Mouse (Mus musculus) heart, embryonic 12.5 days (tissue): Measurements from ENCODE around the gene Cdc42se2. TPM values are rescaled to one million over a fixed set of nuclear protein-coding genes. Genes with fewer than 3 reads are reported as not detected.
A peak's percentile ranks its signal among the peaks of the same experiment; 100 is the strongest.

Source experiments
- ATAC-seq: fragments of 200-750 bp; cut with Nextera tagmentation; 2 replicates; pipeline ENCODE4 v1.8.0; 2017; ENCODE audit warnings: moderate TSS enrichment, moderate library complexity; ENCODE audit not compliant: insufficient number of reproducible peaks, low FRiP score
- H3K27ac ChIP-seq: fragments of 300-500 bp; sonication (generic); 2 replicates; pipeline ENCODE4 v1.5.1; 2016; ENCODE audit warnings: mild to moderate bottlenecking, moderate library complexity; ENCODE audit not compliant: poor library complexity, severe bottlenecking
- H3K27me3 ChIP-seq: fragments of 300-500 bp; sonication (generic); replicated peaks from 2 replicates; pipeline ENCODE4 v1.6.1; 2016; ENCODE audit warnings: mild to moderate bottlenecking, moderate library complexity
- H3K36me3 ChIP-seq: fragments of 300-500 bp; sonication (generic); 2 replicates; pipeline ENCODE4 v1.6.1; 2016; ENCODE audit warnings: mild to moderate bottlenecking, moderate library complexity
- H3K4me1 ChIP-seq: fragments of 300-500 bp; sonication (generic); replicated peaks from 2 replicates; pipeline ENCODE4 v1.6.1; 2016; ENCODE audit warnings: mild to moderate bottlenecking
- H3K4me2 ChIP-seq: fragments of 300-500 bp; sonication (generic); 2 replicates; pipeline ENCODE4 v1.6.1; 2016; ENCODE audit warnings: mild to moderate bottlenecking, moderate library complexity
- H3K4me3 ChIP-seq: fragments of 300-500 bp; sonication (generic); 2 replicates; pipeline ENCODE4 v1.5.1; 2016; ENCODE audit warnings: mild to moderate bottlenecking
- H3K9ac ChIP-seq: fragments of 300-500 bp; sonication (generic); 2 replicates; pipeline ENCODE4 v1.6.1; 2016; ENCODE audit warnings: mild to moderate bottlenecking, moderate library complexity
- H3K9me3 ChIP-seq: fragments of 300-500 bp; sonication (generic); replicated peaks from 2 replicates; pipeline ENCODE4 v1.6.1; 2016; ENCODE audit warnings: mild to moderate bottlenecking, moderate library complexity
- WGBS: fragments of 180-500 bp; shearing (Covaris S2); methylation state at CpG from one replicate; pipeline ENCODE4 v1.1.7; 2016; 5-methylcytosine and 5-hydroxymethylcytosine counted together
- polyA plus RNA-seq: library from polyadenylated mRNA; unstranded; fragments of >200 nt; fragmentation: Nextera tagmentation; extraction: Ambion mirVana; gene quantifications from 2 replicates; pipeline ENCODE4 v1.2.1, GENCODE M21; 2016

The Cdc42se2 gene
- polyA plus RNA-seq = 68.7 and 68.9 TPM in 2 replicates

GRCm38 (mm10) chr11:54787488-54788474 lies at the start of gene Cdc42se2:
Gene Cdc42se2 (minus strand): TSS chr11:54787675.
- peaks cover 10% of the 10 kb centered on the region; the same call in 1 of the 2 replicates for H3K4me1 ChIP-seq
- H3K27ac ChIP-seq = peak within 1 kb of the TSS; percentile 97
- H3K36me3 ChIP-seq = peaks cover 3% of the 10 kb centered on the region; the same call in 1 of the 2 replicates
- no peaks in the 10 kb centered on the region for H3K27me3 ChIP-seq
- peak within 1 kb of the TSS; percentile 95 for H3K9ac ChIP-seq
- WGBS = 4% methylated on average over 55 of the region's 56 CpGs
- H3K4me2 ChIP-seq = peak within 1 kb of the TSS; percentile 69
- no peaks in the 10 kb centered on the region for H3K9me3 ChIP-seq
- peak within 1 kb of the TSS; percentile 97 for H3K4me3 ChIP-seq
- peak; percentile 99 for ATAC-seq

- no peaks in the 10 kb centered on the region for H3K27me3 ChIP-seq
- H3K4me3 ChIP-seq = no peak overlapping the region
- no peak overlapping the region for H3K27ac ChIP-seq
- no peak for ATAC-seq
- no peak overlapping the region for H3K4me2 ChIP-seq
- 0 out of 2 replicates have a peak, but pooled peaks cover 4% of the 10 kb centered on the region for H3K9me3 ChIP-seq
- 75% methylated on average over 9 of the region's 9 CpGs for whole genome bisulfite sequencing
- no peak overlapping the region for H3K9ac ChIP-seq
- no peaks in the 10 kb centered on the region for H3K4me1 ChIP-seq
- peaks cover 6% of the 10 kb centered on the region for H3K36me3 ChIP-seq
These were observed 48.6 kb upstream of the Cdc42se2 start for GRCm38 (mm10) chr11:54836106-54836505.

- WGBS = 55% methylated on average over 2 of the region's 2 CpGs
- ATAC-seq = no peak
These were observed 47.1 kb upstream of the Cdc42se2 start for GRCm38 (mm10) chr11:54834596-54834995.

GRCm38 (mm10) chr11:54833833-54834232 lies 46.4 kb upstream of the Cdc42se2 start:
- no peaks in the 10 kb centered on the region for H3K27me3 ChIP-seq

More at GRCm38 (mm10) chr11:54834596-54834995, 47.1 kb upstream of the Cdc42se2 start:
- no peak overlapping the region for H3K4me3 ChIP-seq
- no peak overlapping the region for H3K27ac ChIP-seq
- no peaks in the 10 kb centered on the region for H3K4me1 ChIP-seq
- no peak overlapping the region for H3K4me2 ChIP-seq
- no peak overlapping the region for H3K9ac ChIP-seq
- peaks cover 2% of the 10 kb centered on the region; the same call in 1 of the 2 replicates for H3K36me3 ChIP-seq
- 0 out of 2 replicates have a peak, but pooled peaks cover 4% of the 10 kb centered on the region for H3K9me3 ChIP-seq
- H3K27me3 ChIP-seq = no peaks in the 10 kb centered on the region

GRCm38 (mm10) chr11:54826819-54827218 lies 39.3 kb upstream of the Cdc42se2 start:
- Histone ChIP-seq H3K27me3 (no peaks in the 10 kb centered on the region), H3K4me2 (no peak overlapping the region), H3K9ac (no peak overlapping the region), H3K36me3 (no peaks in the 10 kb centered on the region), H3K9me3 (peaks cover 7% of the 10 kb centered on the region; the same call in 1 of the 2 replicates), H3K4me3 (no peak overlapping the region), H3K4me1 (0 out of 2 replicates have a peak, but pooled peaks cover 4% of the 10 kb centered on the region), H3K27ac (no peak overlapping the region)
- WGBS = 90% methylated on average over 8 of the region's 8 CpGs
- no peak for ATAC-seq

More at GRCm38 (mm10) chr11:54833833-54834232, 46.4 kb upstream of the Cdc42se2 start:
- Histone ChIP-seq H3K4me3 (no peak overlapping the region), H3K36me3 (no peaks in the 10 kb centered on the region), H3K4me1 (no peaks in the 10 kb centered on the region), H3K9me3 (0 out of 2 replicates have a peak, but pooled peaks cover 4% of the 10 kb centered on the region), H3K4me2 (no peak overlapping the region), H3K27ac (no peak overlapping the region), H3K9ac (no peak overlapping the region)
- ATAC-seq = no peak
- 76% methylated on average over 4 of the region's 4 CpGs for whole genome bisulfite sequencing

GRCm38 (mm10) chr11:54825774-54826173 lies 38.3 kb upstream of the Cdc42se2 start:
- no peak overlapping the region for H3K4me3 ChIP-seq
- no peak for ATAC-seq
- no peaks in the 10 kb centered on the region for H3K27me3 ChIP-seq
- no peaks in the 10 kb centered on the region for H3K36me3 ChIP-seq
- peaks cover 7% of the 10 kb centered on the region; the same call in 1 of the 2 replicates for H3K9me3 ChIP-seq
- no peak overlapping the region for H3K9ac ChIP-seq
- H3K4me1 ChIP-seq = 0 out of 2 replicates have a peak, but pooled peaks cover 4% of the 10 kb centered on the region
- 74% methylated on average over 4 of the region's 4 CpGs for WGBS
- no peak overlapping the region for H3K4me2 ChIP-seq
- no peak overlapping the region for H3K27ac ChIP-seq

GRCm38 (mm10) chr11:54823467-54823866 lies 36.0 kb upstream of the Cdc42se2 start:
- H3K9me3 ChIP-seq = peaks cover 7% of the 10 kb centered on the region; the same call in 1 of the 2 replicates
- H3K4me1 ChIP-seq = 0 out of 2 replicates have a peak, but pooled peaks cover 9% of the 10 kb centered on the region
- H3K9ac ChIP-seq = no peak overlapping the region
- H3K36me3 ChIP-seq = no peaks in the 10 kb centered on the region
- no peak for ATAC-seq
- no peak overlapping the region for H3K4me2 ChIP-seq
- no peak overlapping the region for H3K27ac ChIP-seq
- H3K27me3 ChIP-seq = no peaks in the 10 kb centered on the region
- H3K4me3 ChIP-seq = no peak overlapping the region
- WGBS = 63% methylated on average over 4 of the region's 4 CpGs

- Histone ChIP-seq H3K36me3 (no peaks in the 10 kb centered on the region), H3K27me3 (no peaks in the 10 kb centered on the region), H3K9me3 (peaks cover 7% of the 10 kb centered on the region; the same call in 1 of the 2 replicates), H3K4me1 (0 out of 2 replicates have a peak, but pooled peaks cover 12% of the 10 kb centered on the region), H3K4me2 (no peak overlapping the region), H3K27ac (no peak overlapping the region), H3K9ac (no peak overlapping the region), H3K4me3 (no peak overlapping the region)
- no peak for ATAC-seq
- WGBS = 57% methylated on average over 7 of the region's 7 CpGs
These were observed 32.0 kb upstream of the Cdc42se2 start for GRCm38 (mm10) chr11:54819489-54819888.

- Histone ChIP-seq H3K4me3 (no peak overlapping the region), H3K4me1 (0 out of 2 replicates have a peak, but pooled peaks cover 9% of the 10 kb centered on the region), H3K9ac (no peak overlapping the region), H3K27ac (no peak overlapping the region), H3K27me3 (no peaks in the 10 kb centered on the region), H3K9me3 (no peaks in the 10 kb centered on the region), H3K4me2 (no peak overlapping the region), H3K36me3 (no peaks in the 10 kb centered on the region)
- ATAC-seq = no peak
- WGBS = 78% methylated on average over 4 of the region's 4 CpGs
These were observed 30.0 kb upstream of the Cdc42se2 start for GRCm38 (mm10) chr11:54817449-54817848.

GRCm38 (mm10) chr11:54815659-54816058 lies 28.2 kb upstream of the Cdc42se2 start:
- ATAC-seq = no peak
- Histone ChIP-seq H3K4me3 (no peak overlapping the region), H3K4me2 (no peak overlapping the region), H3K9ac (no peak overlapping the region), H3K9me3 (no peaks in the 10 kb centered on the region), H3K27me3 (no peaks in the 10 kb centered on the region; the same call in 1 of the 2 replicates), H3K27ac (no peak overlapping the region), H3K4me1 (0 out of 2 replicates have a peak, but pooled peaks cover 8% of the 10 kb centered on the region), H3K36me3 (no peaks in the 10 kb centered on the region)
